Mouse (Mus musculus) hindbrain, embryonic 10.5 days (tissue): ENCODE measurements around the gene Tmem229b. TPM values are rescaled to one million over a fixed set of nuclear protein-coding genes. Genes with fewer than 3 reads are reported as not detected.
"Not testable (repeated sequence)": the region's sequence is repeated elsewhere in the genome, so short reads cannot be mapped to it uniquely, and the experiment has no call there.

Experiments
- DNase-seq: peaks from one replicate; pipeline ENCODE4 v3.0.0-alpha.2; 2017; ENCODE audit warnings: low spot score
- H3K27ac ChIP-seq: fragments of 300-500 bp; sonication (generic); 2 replicates; pipeline ENCODE4 v1.5.1; 2016; ENCODE audit warnings: mild to moderate bottlenecking, moderate library complexity
- H3K27me3 ChIP-seq: fragments of 300-500 bp; sonication (generic); 2 replicates; pipeline ENCODE4 v1.6.1; 2016; ENCODE audit warnings: mild to moderate bottlenecking; ENCODE audit not compliant: poor library complexity, insufficient read depth, severe bottlenecking
- H3K36me3 ChIP-seq: fragments of 300-500 bp; sonication (generic); 2 replicates; pipeline ENCODE4 v1.6.1; 2016; ENCODE audit warnings: mild to moderate bottlenecking, moderate library complexity
- H3K4me1 ChIP-seq: fragments of 300-500 bp; sonication (generic); replicated peaks from 2 replicates; pipeline ENCODE4 v1.6.1; 2016; ENCODE audit warnings: mild to moderate bottlenecking
- H3K4me3 ChIP-seq: fragments of 300-500 bp; sonication (generic); 2 replicates; pipeline ENCODE4 v1.5.1; 2016; ENCODE audit warnings: mild to moderate bottlenecking, moderate library complexity
- H3K9me3 ChIP-seq: fragments of 300-500 bp; sonication (generic); 2 replicates; pipeline ENCODE4 v1.6.1; 2016; ENCODE audit warnings: mild to moderate bottlenecking, moderate library complexity
- WGBS: fragments of 180-500 bp; shearing (Covaris S2); methylation state at CpG from one replicate; pipeline ENCODE4 v1.1.7; 2016; 5-methylcytosine and 5-hydroxymethylcytosine counted together
- polyA plus RNA-seq: library from polyadenylated mRNA; unstranded; fragments of >200 nt; fragmentation: Nextera tagmentation; extraction: Ambion mirVana; gene quantifications from 2 replicates; pipeline ENCODE4 v1.2.1, GENCODE M21; 2016

Tmem229b gene
- polyA plus RNA-seq, 1 experiment from 2014 or later, result 7.3 TPM

DNA sequence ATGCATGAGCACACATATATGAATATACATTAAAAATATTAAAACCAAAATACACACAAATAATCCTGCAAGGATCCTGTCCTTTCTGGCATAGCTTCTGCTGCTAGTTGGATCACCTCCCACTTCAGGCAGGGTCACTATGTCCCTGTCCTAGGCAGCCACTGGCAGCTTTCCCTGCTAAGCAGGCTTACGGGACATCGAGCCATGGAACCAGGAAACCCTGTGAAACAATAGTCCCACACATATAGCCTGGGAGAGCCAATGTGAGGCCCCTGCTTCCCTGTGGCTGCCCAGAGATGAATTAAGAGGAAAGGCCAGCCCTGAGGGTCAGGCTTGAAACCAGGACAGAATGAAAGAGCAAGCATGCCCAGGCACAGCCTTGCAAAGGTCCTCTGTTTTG, 35.8 kb downstream of the Tmem229b start:
- no peak for DNase-seq
- H3K4me1 ChIP-seq, result peaks cover 6% of the 10 kb centered on the region; the same call in 1 of the 2 replicates
- H3K36me3 ChIP-seq, result no peaks in the 10 kb centered on the region
- H3K27ac ChIP-seq, result peak overlapping the region; percentile 53
- no peaks in the 10 kb centered on the region for H3K27me3 ChIP-seq
- H3K4me3 ChIP-seq, result no peak overlapping the region
- 59% methylated on average over 2 of the region's 2 CpGs for WGBS
- H3K9me3 ChIP-seq, result no peaks in the 10 kb centered on the region

DNA sequence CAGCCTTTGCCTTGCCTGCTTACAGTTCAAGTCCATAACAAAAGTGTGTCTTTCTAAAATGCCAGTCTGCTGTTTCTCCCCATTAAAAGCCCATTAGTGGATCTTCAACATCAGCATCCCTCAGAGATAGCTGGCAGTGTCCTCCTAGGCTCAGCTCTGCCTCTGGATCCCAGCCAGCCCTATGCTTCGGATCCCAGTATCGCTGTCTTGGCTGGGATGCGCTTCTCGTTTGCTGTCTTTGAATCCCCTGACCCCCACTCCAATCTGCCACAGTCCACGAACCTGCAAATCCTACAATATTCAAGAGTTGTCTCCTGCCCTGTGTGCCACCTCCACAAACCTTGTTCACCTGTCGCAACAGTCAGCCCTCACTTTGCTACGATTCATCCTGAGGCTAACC, 36.7 kb downstream of the Tmem229b start:
- Histone ChIP-seq H3K4me3 (no peak overlapping the region), H3K36me3 (no peaks in the 10 kb centered on the region), H3K9me3 (no peaks in the 10 kb centered on the region), H3K4me1 (peaks cover 6% of the 10 kb centered on the region; the same call in 1 of the 2 replicates), H3K27me3 (no peaks in the 10 kb centered on the region), H3K27ac (no peak overlapping the region)
- DNase-seq, result no peak
- WGBS, result 86% methylated on average over 7 of the region's 7 CpGs

DNA sequence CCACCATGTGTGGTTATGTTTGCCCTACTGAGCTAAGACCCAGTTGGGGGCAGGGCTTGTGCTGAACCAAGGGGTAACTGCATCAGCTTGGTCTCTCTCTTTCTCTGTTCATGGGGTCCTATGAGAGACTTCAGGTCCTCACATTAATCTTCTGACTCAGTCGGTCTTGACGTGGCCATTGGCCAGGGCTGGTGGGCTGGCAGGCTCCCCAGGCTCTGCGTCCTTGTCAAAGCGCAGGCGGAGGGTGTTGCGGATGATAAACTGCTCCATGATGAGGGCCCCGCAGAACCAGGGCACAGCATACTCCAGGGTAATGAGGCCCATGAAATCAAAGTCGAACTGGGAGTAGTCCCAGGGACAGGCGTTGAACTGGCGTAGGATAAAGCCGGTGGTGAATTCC, 42.9 kb downstream of the Tmem229b start:
- DNase-seq, H3K4me3 ChIP-seq, H3K4me1 ChIP-seq, H3K36me3 ChIP-seq, H3K27me3 ChIP-seq, H3K9me3 ChIP-seq, H3K27ac ChIP-seq: not testable (repeated sequence)
- 89% methylated on average over 11 of the region's 11 CpGs for WGBS

- no peak for DNase-seq
- H3K36me3 ChIP-seq, result no peaks in the 10 kb centered on the region
- H3K4me1 ChIP-seq, result no peaks in the 10 kb centered on the region
- 84% methylated on average over 4 of the region's 4 CpGs for WGBS
- H3K27ac ChIP-seq, result no peak overlapping the region
- H3K9me3 ChIP-seq, result peaks cover 29% of the 10 kb centered on the region
- H3K4me3 ChIP-seq, result no peak overlapping the region
- H3K27me3 ChIP-seq, result no peaks in the 10 kb centered on the region
Observed at GRCm38 (mm10) chr12:78956405-78956804, 51.0 kb downstream of the Tmem229b start.

DNA sequence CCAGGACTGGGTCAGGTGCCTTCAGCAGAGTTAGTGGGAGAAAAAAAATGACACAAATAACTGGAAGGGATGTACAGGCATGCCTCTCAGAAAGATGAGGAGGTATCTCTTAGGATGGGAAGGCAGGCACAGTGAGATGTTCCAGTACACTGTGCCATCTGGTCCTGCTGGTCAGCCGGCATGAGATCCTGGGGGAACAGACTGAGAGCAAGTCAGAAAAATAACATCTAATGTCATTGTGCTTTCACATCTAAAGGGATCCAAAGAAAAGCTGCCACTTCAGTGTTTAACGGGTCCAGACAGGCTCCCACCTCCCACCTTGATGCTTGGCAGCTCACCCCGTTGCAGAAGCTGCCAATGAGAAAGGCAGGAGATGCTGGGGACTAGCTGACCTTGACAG, 54.9 kb downstream of the Tmem229b start:
- Histone ChIP-seq H3K4me1 (no peaks in the 10 kb centered on the region), H3K4me3 (no peak overlapping the region), H3K9me3 (peaks cover 24% of the 10 kb centered on the region), H3K27ac (no peak overlapping the region), H3K36me3 (no peaks in the 10 kb centered on the region), H3K27me3 (no peaks in the 10 kb centered on the region)
- 73% methylated on average over 3 of the region's 3 CpGs for WGBS
- no peak for DNase-seq

GRCm38 (mm10) chr12:78952053-78952452, 55.4 kb downstream of the Tmem229b start:
- H3K27me3 ChIP-seq, result no peaks in the 10 kb centered on the region
- peaks cover 19% of the 10 kb centered on the region for H3K9me3 ChIP-seq
- H3K27ac ChIP-seq, result no peak overlapping the region
- 75% methylated on average over 11 of the region's 11 CpGs for WGBS
- no peaks in the 10 kb centered on the region for H3K36me3 ChIP-seq
- H3K4me1 ChIP-seq, result no peaks in the 10 kb centered on the region
- no peak for DNase-seq
- no peak overlapping the region for H3K4me3 ChIP-seq

DNA sequence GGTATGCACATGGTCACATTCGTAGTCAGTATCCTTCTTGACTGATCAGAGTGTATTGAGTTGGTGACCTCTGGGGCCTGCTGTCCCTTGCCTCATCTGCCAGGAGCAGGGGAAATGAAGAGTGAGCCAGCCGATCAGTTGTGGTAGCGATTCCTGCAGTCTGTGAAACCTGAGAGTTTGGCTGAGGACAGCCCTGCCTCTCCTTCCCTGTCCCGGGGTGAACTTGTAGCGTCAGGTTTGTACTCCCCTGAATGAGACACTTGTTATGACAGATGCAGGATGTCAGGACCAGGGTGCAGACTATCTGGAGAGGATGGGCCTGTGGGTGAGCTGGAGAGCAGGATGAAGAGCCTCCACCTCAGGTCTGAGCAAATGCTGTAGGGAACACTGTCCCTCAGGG, 59.8 kb downstream of the Tmem229b start:
- Histone ChIP-seq H3K27ac (no peak overlapping the region), H3K4me3 (no peak overlapping the region), H3K9me3 (no peaks in the 10 kb centered on the region), H3K27me3 (no peaks in the 10 kb centered on the region), H3K36me3 (no peaks in the 10 kb centered on the region), H3K4me1 (no peaks in the 10 kb centered on the region)
- no peak for DNase-seq
- 73% methylated on average over 5 of the region's 5 CpGs for WGBS

DNA sequence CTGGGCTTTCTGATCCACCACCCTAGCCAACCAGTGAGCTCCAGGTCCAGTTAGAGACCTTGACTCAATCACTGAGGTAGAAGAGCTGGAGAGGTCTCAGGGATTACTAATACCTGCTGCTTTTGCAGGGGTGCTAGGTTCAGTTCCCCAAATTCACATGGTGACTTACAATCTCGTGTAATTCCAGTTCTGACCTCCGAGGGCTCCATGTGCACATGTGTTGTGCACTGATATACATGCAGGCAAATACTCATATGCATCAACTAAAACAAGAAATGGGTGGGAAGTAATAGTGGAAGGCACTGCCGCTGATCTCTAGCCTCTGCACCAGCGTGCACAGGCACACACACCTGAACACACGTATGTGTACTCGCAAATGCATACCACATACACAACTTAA, 60.3 kb downstream of the Tmem229b start:
- WGBS, result 89% methylated on average over 6 of the region's 6 CpGs
- Histone ChIP-seq H3K9me3 (no peaks in the 10 kb centered on the region), H3K4me3 (no peak overlapping the region), H3K36me3 (no peaks in the 10 kb centered on the region), H3K27me3 (no peaks in the 10 kb centered on the region), H3K27ac (no peak overlapping the region), H3K4me1 (no peaks in the 10 kb centered on the region)
- DNase-seq, result no peak

GRCm38 (mm10) chr12:78942931-78943330, 64.5 kb downstream of the Tmem229b start:
- Histone ChIP-seq H3K36me3 (no peaks in the 10 kb centered on the region), H3K4me3 (no peak overlapping the region), H3K27me3 (no peaks in the 10 kb centered on the region), H3K4me1 (no peaks in the 10 kb centered on the region), H3K9me3 (no peaks in the 10 kb centered on the region), H3K27ac (no peak overlapping the region)
- no peak for DNase-seq
- WGBS, result 83% methylated on average over 6 of the region's 6 CpGs

DNA sequence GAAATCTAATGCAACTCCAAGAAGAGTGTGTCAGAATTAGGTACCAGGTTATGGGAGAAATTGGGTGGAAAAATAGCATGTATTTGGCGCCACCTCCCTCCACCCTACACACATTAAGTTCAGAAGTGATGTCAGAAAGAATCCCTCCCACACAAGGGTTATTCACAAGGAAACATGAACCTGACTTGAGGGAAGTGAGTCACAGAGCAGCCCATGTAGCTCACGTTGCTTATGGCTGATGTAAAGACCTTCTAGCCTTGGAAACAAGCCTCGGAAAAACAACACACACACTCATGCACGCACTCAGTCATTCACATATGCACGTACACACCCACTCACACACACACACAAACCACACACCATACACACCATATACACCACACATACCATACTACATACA, 67.3 kb downstream of the Tmem229b start:
- Histone ChIP-seq H3K9me3 (no peaks in the 10 kb centered on the region), H3K27ac (no peak overlapping the region), H3K4me3 (no peak overlapping the region), H3K4me1 (0 out of 2 replicates have a peak, but pooled peaks cover 4% of the 10 kb centered on the region), H3K36me3 (no peaks in the 10 kb centered on the region), H3K27me3 (no peaks in the 10 kb centered on the region)
- WGBS, result 89% methylated on average over 5 of the region's 5 CpGs
- DNase-seq, result no peak

DNA sequence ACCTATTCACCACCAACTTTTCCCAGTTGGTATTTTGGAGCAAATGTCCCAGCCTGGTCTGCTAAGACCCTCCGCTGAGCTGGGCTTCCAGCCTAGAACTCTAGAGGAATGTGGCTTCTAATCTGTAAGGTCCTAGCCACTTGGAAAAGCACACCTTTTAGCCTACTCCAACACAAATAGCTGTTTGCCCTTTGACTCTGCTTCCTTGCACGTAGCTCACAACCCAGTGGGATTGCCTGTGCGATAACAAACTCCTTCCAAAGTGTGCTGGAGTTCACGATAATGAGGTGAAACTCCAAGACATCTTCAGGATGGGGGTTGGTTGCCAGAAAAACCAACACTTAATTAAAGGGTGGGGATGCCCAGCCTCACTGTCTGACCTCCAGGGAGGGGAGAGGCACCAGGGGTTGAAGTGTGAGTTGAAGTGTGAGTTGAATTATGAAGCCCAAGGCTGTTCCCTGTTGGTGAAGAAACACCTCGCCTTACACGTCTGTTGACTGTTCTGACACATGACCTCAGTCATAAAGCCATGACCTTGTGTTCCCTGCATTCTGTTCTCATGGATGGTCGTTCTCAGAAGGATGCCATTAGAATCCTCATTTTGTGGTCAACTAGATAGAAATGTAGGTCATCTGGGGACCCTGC, 67.9 kb downstream of the Tmem229b start:
- no peaks in the 10 kb centered on the region for H3K27me3 ChIP-seq
- no peaks in the 10 kb centered on the region for H3K36me3 ChIP-seq
- WGBS, result 77% methylated on average over 7 of the region's 7 CpGs
- H3K4me3 ChIP-seq, result no peak overlapping the region
- H3K4me1 ChIP-seq, result 0 out of 2 replicates have a peak, but pooled peaks cover 4% of the 10 kb centered on the region
- no peak overlapping the region for H3K27ac ChIP-seq
- H3K9me3 ChIP-seq, result no peaks in the 10 kb centered on the region
- DNase-seq, result no peak

- 59% methylated on average over 4 of the region's 4 CpGs for WGBS
- H3K27ac ChIP-seq, result no peak overlapping the region
- no peak for DNase-seq
Observed at GRCm38 (mm10) chr12:78936494-78936893, 70.9 kb downstream of the Tmem229b start.

GRCm38 (mm10) chr12:78929900-78930299, 77.5 kb downstream of the Tmem229b start:
- no peak overlapping the region for H3K27ac ChIP-seq
- H3K4me1 ChIP-seq, result no peaks in the 10 kb centered on the region
- 79% methylated on average over 1 of the region's 1 CpGs for WGBS
- no peaks in the 10 kb centered on the region for H3K9me3 ChIP-seq
- H3K36me3 ChIP-seq, result no peaks in the 10 kb centered on the region
- no peak for DNase-seq
- H3K4me3 ChIP-seq, result no peak overlapping the region
- no peaks in the 10 kb centered on the region for H3K27me3 ChIP-seq

More at GRCm38 (mm10) chr12:78936494-78936893, 70.9 kb downstream of the Tmem229b start:
- Histone ChIP-seq H3K9me3 (no peaks in the 10 kb centered on the region), H3K4me1 (0 out of 2 replicates have a peak, but pooled peaks cover 4% of the 10 kb centered on the region), H3K4me3 (no peak overlapping the region), H3K27me3 (no peaks in the 10 kb centered on the region), H3K36me3 (no peaks in the 10 kb centered on the region)

DNA sequence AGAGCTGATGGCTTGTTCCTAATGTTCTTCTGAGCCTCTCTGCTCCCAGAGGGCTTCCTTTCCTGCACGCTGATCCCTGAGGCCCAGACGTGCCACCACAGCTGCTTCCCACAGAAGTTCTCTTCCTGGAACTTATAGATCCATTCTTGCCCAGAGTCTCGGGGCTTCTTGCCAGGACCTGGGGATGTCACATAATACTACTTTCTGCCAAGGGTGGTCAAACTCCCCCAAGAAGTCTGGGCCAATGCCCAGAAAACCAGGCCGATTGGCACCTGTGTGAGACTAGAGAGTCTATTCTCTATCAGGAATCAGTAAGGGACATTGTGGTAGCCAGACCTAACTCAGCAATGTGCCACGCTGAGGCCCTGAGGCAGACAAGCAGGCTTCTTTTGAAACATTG, 80.1 kb downstream of the Tmem229b start:
- WGBS, result 80% methylated on average over 5 of the region's 5 CpGs
- Histone ChIP-seq H3K27me3 (no peaks in the 10 kb centered on the region), H3K4me1 (no peaks in the 10 kb centered on the region), H3K4me3 (no peak overlapping the region), H3K9me3 (no peaks in the 10 kb centered on the region), H3K27ac (no peak overlapping the region), H3K36me3 (no peaks in the 10 kb centered on the region)
- DNase-seq, result no peak
